Mouse (Mus musculus): Measurements from ENCODE around the gene Hoxd10. TPM values are rescaled to one million over a fixed set of nuclear protein-coding genes. Genes with fewer than 3 reads are reported as not detected.

The Hoxd10 gene
- polyA plus RNA-seq (2012; ENCODE audit: insufficient read depth, insufficient read length, low replicate concordance, missing spikeins): not detected in 2 replicates

DNA sequence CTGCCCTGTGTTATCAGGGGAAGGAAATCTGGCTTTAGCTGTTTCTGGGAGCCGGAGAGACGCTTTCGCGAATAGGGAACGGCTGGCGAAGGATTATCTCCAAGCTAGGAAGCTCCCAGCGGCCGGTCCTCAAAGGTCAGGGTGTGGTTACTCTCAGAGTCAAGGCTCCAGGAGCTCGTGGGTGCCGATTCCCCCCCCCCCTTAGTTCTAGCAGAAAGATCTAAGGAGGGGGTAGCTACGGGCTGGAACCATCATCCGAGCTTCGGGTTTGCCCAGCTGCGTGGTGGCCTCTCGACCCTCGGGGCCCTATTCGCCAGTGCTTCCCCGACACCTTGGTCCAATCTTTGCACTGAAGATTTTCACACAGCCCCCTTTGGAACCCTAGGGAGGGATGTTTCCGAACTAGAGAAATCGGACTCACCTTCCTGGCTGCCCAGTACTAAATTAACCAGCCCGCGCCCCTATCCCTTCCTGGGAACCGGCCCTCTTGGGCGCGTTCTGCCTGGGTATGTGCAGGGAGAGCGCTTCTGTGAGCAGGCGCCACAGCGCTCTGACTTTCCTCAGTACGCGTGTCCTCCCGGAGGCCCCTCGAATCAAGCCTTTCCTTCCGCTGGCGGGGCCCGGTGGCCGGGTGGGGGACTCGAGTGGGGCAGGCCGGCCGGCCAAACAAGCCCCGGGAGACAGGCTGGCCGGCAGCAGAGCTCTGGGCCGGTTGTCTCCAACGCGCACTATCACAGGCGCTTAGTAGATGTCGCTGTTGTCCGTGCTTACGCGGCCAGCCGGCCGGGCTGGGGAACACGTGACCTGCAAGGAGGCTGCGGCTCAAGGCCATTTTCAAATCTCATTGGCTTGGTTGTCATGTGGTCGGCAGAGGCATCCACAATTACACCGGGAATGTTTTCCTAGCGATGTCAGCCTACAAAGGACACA, at the start of gene Hoxd10:
Gene Hoxd10, plus strand, starts transcription at position 903 of the 930 bp plus-strand sequence.
- no peak for TF ChIP-seq CTCF (IDR thresholded peaks at IDR 0.05; ENCODE audit: insufficient read depth, low read depth, low read length)
- Histone ChIP-seq H3K4me1 (ENCODE audit: control insufficient read depth, insufficient read depth, low read length) (no peaks in the 10 kb centered on the region), H3K27ac (ENCODE audit: insufficient read depth, low read depth, low read length) (no peak within 1 kb of the TSS), H3K4me3 (ENCODE audit: insufficient read depth, low read depth, low read length) (no peak within 1 kb of the TSS)
- 4% methylated on average over 56 of the region's 56 CpGs for WGBS

- Histone ChIP-seq H3K27ac (ENCODE audit: insufficient read depth, low read depth, low read length) (no peak overlapping the region), H3K4me1 (ENCODE audit: control insufficient read depth, insufficient read depth, low read length) (no peaks in the 10 kb centered on the region), H3K4me3 (ENCODE audit: insufficient read depth, low read depth, low read length) (no peak overlapping the region)
- no peak for TF ChIP-seq POLR2A (IDR thresholded peaks at IDR 0.05; ENCODE audit: insufficient read depth, low read depth, low read length)
- no peak for TF ChIP-seq CTCF (IDR thresholded peaks at IDR 0.05; ENCODE audit: insufficient read depth, low read depth, low read length)
- WGBS: 65% methylated on average over 5 of the region's 5 CpGs
Measured at GRCm38 (mm10) chr2:74642431-74642830, 49.3 kb upstream of the Hoxd10 start.

DNA sequence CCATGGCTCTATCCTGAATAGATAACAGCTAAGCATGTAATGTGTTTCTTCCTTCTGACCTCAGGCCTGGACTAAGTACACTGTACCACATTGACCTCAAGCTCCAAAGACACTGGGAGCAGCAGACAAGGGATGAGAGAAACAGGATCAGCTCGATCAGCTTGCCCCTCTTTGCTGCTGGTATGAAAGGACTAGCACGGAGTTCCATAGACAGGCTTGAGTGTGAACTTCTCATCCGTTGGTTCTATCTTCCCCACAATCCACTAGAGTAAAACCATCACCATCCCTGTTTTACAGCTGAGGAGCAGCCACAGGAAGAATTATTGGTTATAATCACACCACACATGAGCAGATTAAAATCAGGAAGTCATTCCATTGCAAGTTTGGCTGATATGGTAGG, 46.1 kb upstream of the Hoxd10 start:
- TF ChIP-seq CTCF (IDR thresholded peaks at IDR 0.05; ENCODE audit: insufficient read depth, low read depth, low read length) (no peak), POLR2A (IDR thresholded peaks at IDR 0.05; ENCODE audit: insufficient read depth, low read depth, low read length) (no peak)
- no peaks in the 10 kb centered on the region for H3K4me1 ChIP-seq (ENCODE audit: control insufficient read depth, insufficient read depth, low read length)

GRCm38 (mm10) chr2:74647082-74647864, 44.5 kb upstream of the Hoxd10 start:
- no peak for TF ChIP-seq CTCF (IDR thresholded peaks at IDR 0.05; ENCODE audit: insufficient read depth, low read depth, low read length)
- TF ChIP-seq POLR2A (IDR thresholded peaks at IDR 0.05; ENCODE audit: insufficient read depth, low read depth, low read length): no peak
- Histone ChIP-seq H3K4me1 (ENCODE audit: control insufficient read depth, insufficient read depth, low read length) (no peaks in the 10 kb centered on the region), H3K4me3 (ENCODE audit: insufficient read depth, low read depth, low read length) (no peak overlapping the region), H3K27ac (ENCODE audit: insufficient read depth, low read depth, low read length) (no peak overlapping the region)
- WGBS: 24% methylated on average over 7 of the region's 7 CpGs

More for the DNA sequence above, 46.1 kb upstream of the Hoxd10 start:
- Histone ChIP-seq H3K27ac (ENCODE audit: insufficient read depth, low read depth, low read length) (no peak overlapping the region), H3K4me3 (ENCODE audit: insufficient read depth, low read depth, low read length) (no peak overlapping the region)
- WGBS: 82% methylated on average over 3 of the region's 3 CpGs

DNA sequence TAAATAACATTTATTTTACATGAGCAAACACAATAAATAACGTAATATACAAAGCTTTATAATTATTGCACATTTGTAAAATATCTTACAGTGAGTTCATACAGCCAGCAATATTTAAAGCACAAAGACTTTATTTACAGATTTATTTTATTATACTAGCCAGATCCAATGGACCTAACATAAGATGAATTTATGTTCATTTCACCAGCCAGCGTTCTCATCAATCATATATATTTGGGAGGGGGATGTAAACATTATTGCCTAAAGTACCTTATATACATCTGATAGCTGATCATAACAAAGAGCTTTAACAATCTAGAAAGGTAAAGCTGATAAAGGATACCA, 38.8 kb upstream of the Hoxd10 start:
- Histone ChIP-seq H3K4me1 (ENCODE audit: control insufficient read depth, insufficient read depth, low read length) (0 out of 2 replicates have a peak, but pooled peaks cover 3% of the 10 kb centered on the region), H3K4me3 (ENCODE audit: insufficient read depth, low read depth, low read length) (no peak overlapping the region), H3K27ac (ENCODE audit: insufficient read depth, low read depth, low read length) (no peak overlapping the region)
- no peak for TF ChIP-seq CTCF (IDR thresholded peaks at IDR 0.05; ENCODE audit: insufficient read depth, low read depth, low read length)
- no peak for TF ChIP-seq POLR2A (IDR thresholded peaks at IDR 0.05; ENCODE audit: insufficient read depth, low read depth, low read length)
- 37% methylated on average over 2 of the region's 2 CpGs for WGBS

- no peak for TF ChIP-seq CTCF (IDR thresholded peaks at IDR 0.05; ENCODE audit: insufficient read depth, low read depth, low read length)
- TF ChIP-seq POLR2A (IDR thresholded peaks at IDR 0.05; ENCODE audit: insufficient read depth, low read depth, low read length): no peak
- H3K27ac ChIP-seq (ENCODE audit: insufficient read depth, low read depth, low read length): no peak overlapping the region
- no peak overlapping the region for H3K4me3 ChIP-seq (ENCODE audit: insufficient read depth, low read depth, low read length)
- 0 out of 2 replicates have a peak, but pooled peaks cover 3% of the 10 kb centered on the region for H3K4me1 ChIP-seq (ENCODE audit: control insufficient read depth, insufficient read depth, low read length)
- WGBS: 16% methylated on average over 17 of the region's 17 CpGs
Measured at GRCm38 (mm10) chr2:74653781-74654535, 37.8 kb upstream of the Hoxd10 start.

- Histone ChIP-seq H3K27ac (ENCODE audit: insufficient read depth, low read depth, low read length) (no peak overlapping the region), H3K4me3 (ENCODE audit: insufficient read depth, low read depth, low read length) (no peak overlapping the region), H3K4me1 (ENCODE audit: control insufficient read depth, insufficient read depth, low read length) (0 out of 2 replicates have a peak, but pooled peaks cover 3% of the 10 kb centered on the region)
- TF ChIP-seq CTCF (IDR thresholded peaks at IDR 0.05; ENCODE audit: insufficient read depth, low read depth, low read length) (no peak), POLR2A (IDR thresholded peaks at IDR 0.05; ENCODE audit: insufficient read depth, low read depth, low read length) (no peak)
- 6% methylated on average over 20 of the region's 20 CpGs for WGBS
Measured at GRCm38 (mm10) chr2:74654743-74655419, 36.8 kb upstream of the Hoxd10 start.

GRCm38 (mm10) chr2:74655420-74655781, 36.3 kb upstream of the Hoxd10 start:
- no peak overlapping the region for H3K27ac ChIP-seq (ENCODE audit: insufficient read depth, low read depth, low read length)
- no peak for TF ChIP-seq CTCF (IDR thresholded peaks at IDR 0.05; ENCODE audit: insufficient read depth, low read depth, low read length)
- TF ChIP-seq POLR2A (IDR thresholded peaks at IDR 0.05; ENCODE audit: insufficient read depth, low read depth, low read length): no peak
- H3K4me3 ChIP-seq (ENCODE audit: insufficient read depth, low read depth, low read length): no peak overlapping the region
- 0 out of 2 replicates have a peak, but pooled peaks cover 3% of the 10 kb centered on the region for H3K4me1 ChIP-seq (ENCODE audit: control insufficient read depth, insufficient read depth, low read length)
- 4% methylated on average over 45 of the region's 47 CpGs for WGBS
